Mouse (Mus musculus): Measurements from ENCODE around the gene Skint4.

Gene Skint4

DNA sequence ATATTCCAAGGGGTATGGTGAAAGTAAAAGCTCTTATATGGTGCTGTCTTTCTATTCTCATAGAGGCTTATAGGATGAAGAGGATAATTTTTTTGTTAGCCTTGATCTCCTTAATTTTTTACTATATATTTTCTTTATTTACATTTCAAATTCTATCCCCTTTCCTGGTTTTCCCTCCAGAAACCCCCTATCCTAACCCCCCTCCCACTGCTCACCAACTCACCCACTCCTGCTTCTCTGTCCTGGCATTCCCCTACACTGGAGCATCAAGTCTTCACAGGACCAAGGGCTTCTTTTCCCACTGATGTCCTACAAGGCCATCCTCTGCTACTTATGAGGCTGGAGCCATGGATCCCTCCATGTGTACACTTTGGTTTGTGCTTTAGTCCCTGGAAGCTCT, at the start of gene Skint4:
Skint4 (plus strand) TSS at position 301 of the 400 bp plus-strand sequence.
- no peak for DNase-seq (ENCODE audit: low read depth, low spot score)
